Mouse (Mus musculus) hindbrain, embryonic 16.5 days (tissue): Measurements from ENCODE around the gene Cox19. TPM values are rescaled to one million over a fixed set of nuclear protein-coding genes. Genes with fewer than 3 reads are reported as not detected.

ENCODE experiments used
- ATAC-seq: fragments of 200-750 bp; cut with Nextera tagmentation; 2 replicates; pipeline ENCODE4 v1.8.0; 2017; ENCODE audit warnings: moderate TSS enrichment, moderate library complexity
- H3K27ac ChIP-seq: fragments of 300-500 bp; sonication (generic); 2 replicates; pipeline ENCODE4 v1.5.1; 2014; ENCODE audit warnings: low read depth, mild to moderate bottlenecking, control low read depth, low read length, moderate library complexity
- H3K27me3 ChIP-seq: fragments of 300-500 bp; sonication (generic); replicated peaks from 2 replicates; pipeline ENCODE4 v1.6.1; 2014; ENCODE audit warnings: low read length; ENCODE audit not compliant: control insufficient read depth, insufficient read depth
- H3K36me3 ChIP-seq: fragments of 300-500 bp; sonication (generic); 2 replicates; pipeline ENCODE4 v1.6.1; 2014; ENCODE audit warnings: mild to moderate bottlenecking, low read length, moderate library complexity, mixed read lengths; ENCODE audit not compliant: control insufficient read depth, insufficient read depth
- H3K4me1 ChIP-seq: fragments of 300-500 bp; sonication (generic); 2 replicates; pipeline ENCODE4 v1.6.1; 2014; ENCODE audit warnings: low read depth, low read length; ENCODE audit not compliant: control insufficient read depth, insufficient read depth
- H3K4me2 ChIP-seq: fragments of 300-500 bp; sonication (generic); 2 replicates; pipeline ENCODE4 v1.6.1; 2014; ENCODE audit warnings: mild to moderate bottlenecking, low read length, control low read depth, moderate library complexity
- H3K4me3 ChIP-seq: fragments of 300-500 bp; sonication (generic); 2 replicates; pipeline ENCODE4 v1.5.1; 2014; ENCODE audit warnings: mild to moderate bottlenecking, low read length, control low read depth, moderate library complexity
- H3K9ac ChIP-seq: fragments of 300-500 bp; sonication (generic); 2 replicates; pipeline ENCODE4 v1.6.1; 2014; ENCODE audit warnings: low read depth, mild to moderate bottlenecking, control low read depth, low read length, moderate library complexity
- H3K9me3 ChIP-seq: fragments of 300-500 bp; sonication (generic); 2 replicates; pipeline ENCODE4 v1.6.1; 2014; ENCODE audit warnings: mild to moderate bottlenecking, low read length, moderate library complexity; ENCODE audit not compliant: control insufficient read depth
- WGBS: fragments of 180-500 bp; shearing (Covaris S2); extraction: QIAGEN DNeasy Blood & Tissue Kit; methylation state at CpG from one replicate; pipeline ENCODE4 v1.1.7; 2014; 5-methylcytosine and 5-hydroxymethylcytosine counted together
- polyA plus RNA-seq: library from polyadenylated mRNA; unstranded; fragments of >200 nt; fragmentation: Nextera tagmentation; extraction: Ambion mirVana; gene quantifications from 2 replicates; pipeline ENCODE4 v1.2.1, GENCODE M21; 2015

Gene Cox19
- polyA plus RNA-seq, 1 experiment from 2014 or later = 95.1 TPM

DNA sequence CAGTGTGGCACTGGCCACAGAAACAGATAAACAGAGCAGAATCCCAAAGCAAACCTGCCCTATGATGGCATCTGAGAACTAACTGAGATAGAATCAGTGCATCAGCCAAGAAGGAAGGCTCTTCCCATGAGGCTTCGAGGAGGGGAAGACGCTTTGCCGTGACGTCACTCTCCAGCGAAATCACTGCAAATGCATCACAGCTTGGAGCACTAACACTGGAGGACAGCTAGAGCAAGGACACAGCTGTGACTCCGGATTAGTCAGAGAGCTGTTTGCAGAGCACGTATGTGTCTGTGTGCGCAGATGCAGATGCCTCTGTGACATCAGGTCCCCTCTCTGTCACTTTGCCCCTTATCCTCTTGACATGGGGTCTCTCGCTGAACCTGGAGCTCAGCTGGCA lies 39.4 kb downstream of the Cox19 start:
- ATAC-seq = no peak
- no peak overlapping the region for H3K4me3 ChIP-seq
- no peak overlapping the region for H3K9ac ChIP-seq
- H3K9me3 ChIP-seq = no peaks in the 10 kb centered on the region
- peaks cover under 1% of the 10 kb centered on the region for H3K36me3 ChIP-seq
- H3K4me1 ChIP-seq = no peaks in the 10 kb centered on the region
- H3K27ac ChIP-seq = no peak overlapping the region
- H3K4me2 ChIP-seq = no peak overlapping the region
- WGBS = 83% methylated on average over 9 of the region's 9 CpGs
- H3K27me3 ChIP-seq = no peaks in the 10 kb centered on the region

DNA sequence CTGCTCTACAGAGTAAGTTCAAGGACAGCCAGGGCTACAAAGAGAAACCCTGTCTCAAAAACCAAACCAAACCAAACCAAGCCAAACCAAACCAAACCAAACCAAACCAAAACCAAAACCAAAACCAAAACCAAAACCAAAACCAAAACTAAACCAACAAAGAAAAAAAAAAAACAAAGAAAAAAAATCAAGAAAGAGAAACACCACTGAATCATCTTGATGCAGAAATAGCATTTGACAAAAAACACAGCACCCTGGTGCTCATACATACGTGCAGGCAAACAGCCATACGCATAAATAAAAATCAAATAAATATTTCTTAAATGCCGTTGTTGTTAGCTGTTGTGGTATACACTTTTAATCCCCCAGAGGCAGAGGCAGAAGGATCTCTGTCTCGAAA lies 40.7 kb downstream of the Cox19 start:
- H3K9ac ChIP-seq = no peak overlapping the region
- H3K27me3 ChIP-seq = no peaks in the 10 kb centered on the region
- H3K27ac ChIP-seq = no peak overlapping the region
- H3K36me3 ChIP-seq = peaks cover 4% of the 10 kb centered on the region
- ATAC-seq = no peak
- H3K4me2 ChIP-seq = no peak overlapping the region
- no peaks in the 10 kb centered on the region for H3K4me1 ChIP-seq
- no peak overlapping the region for H3K4me3 ChIP-seq
- 93% methylated on average over 4 of the region's 4 CpGs for WGBS
- H3K9me3 ChIP-seq = no peaks in the 10 kb centered on the region

DNA sequence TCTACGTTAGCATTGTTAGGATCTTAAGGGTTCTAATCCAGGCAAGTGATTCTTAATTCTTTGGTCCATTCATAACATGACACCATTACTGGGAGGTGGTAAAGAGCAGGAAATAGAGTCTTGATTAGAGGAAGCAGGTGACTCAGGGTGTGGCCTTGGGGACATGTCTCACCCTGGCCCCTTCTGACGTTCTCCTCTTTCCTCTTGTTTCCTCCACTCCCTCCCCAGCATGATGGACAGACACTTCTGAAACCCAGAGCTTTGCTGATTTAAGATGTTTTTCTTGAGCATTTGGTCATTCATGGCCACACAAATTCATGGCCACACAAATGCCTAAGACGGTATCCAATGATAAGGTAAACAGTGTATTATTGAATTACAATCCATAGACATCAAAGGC lies 41.3 kb downstream of the Cox19 start:
- no peak for ATAC-seq
- 79% methylated on average over 3 of the region's 3 CpGs for WGBS
- Histone ChIP-seq H3K27me3 (no peaks in the 10 kb centered on the region), H3K9ac (no peak overlapping the region), H3K9me3 (no peaks in the 10 kb centered on the region), H3K4me3 (no peak overlapping the region), H3K4me1 (no peaks in the 10 kb centered on the region), H3K27ac (no peak overlapping the region), H3K4me2 (no peak overlapping the region), H3K36me3 (peaks cover 4% of the 10 kb centered on the region)

DNA sequence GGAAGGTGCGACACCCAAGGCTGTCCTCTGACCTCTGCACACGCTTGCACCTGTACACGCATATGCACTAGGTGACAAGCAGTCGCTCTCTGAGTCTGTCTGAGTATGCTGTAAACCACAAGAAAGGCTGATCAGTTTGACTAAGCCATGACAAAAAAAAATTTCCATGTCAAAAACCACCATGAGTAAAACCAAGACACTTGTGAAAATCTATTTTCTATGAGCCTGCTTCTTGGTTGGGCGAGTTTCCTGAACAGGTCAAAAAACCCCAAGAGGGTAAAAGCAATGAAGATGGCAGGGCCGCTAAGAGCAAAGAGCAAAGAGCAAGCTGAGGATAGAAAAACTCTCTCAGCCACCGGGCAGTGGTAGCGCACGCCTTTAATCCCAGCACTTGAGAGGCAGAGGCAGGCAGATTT lies 47.6 kb downstream of the Cox19 start:
- no peak for ATAC-seq
- Histone ChIP-seq H3K4me3 (no peak overlapping the region), H3K36me3 (peaks cover 6% of the 10 kb centered on the region), H3K4me1 (no peaks in the 10 kb centered on the region), H3K9ac (no peak overlapping the region), H3K4me2 (no peak overlapping the region), H3K27ac (no peak overlapping the region), H3K9me3 (no peaks in the 10 kb centered on the region), H3K27me3 (no peaks in the 10 kb centered on the region)
- 89% methylated on average over 9 of the region's 9 CpGs for WGBS

DNA sequence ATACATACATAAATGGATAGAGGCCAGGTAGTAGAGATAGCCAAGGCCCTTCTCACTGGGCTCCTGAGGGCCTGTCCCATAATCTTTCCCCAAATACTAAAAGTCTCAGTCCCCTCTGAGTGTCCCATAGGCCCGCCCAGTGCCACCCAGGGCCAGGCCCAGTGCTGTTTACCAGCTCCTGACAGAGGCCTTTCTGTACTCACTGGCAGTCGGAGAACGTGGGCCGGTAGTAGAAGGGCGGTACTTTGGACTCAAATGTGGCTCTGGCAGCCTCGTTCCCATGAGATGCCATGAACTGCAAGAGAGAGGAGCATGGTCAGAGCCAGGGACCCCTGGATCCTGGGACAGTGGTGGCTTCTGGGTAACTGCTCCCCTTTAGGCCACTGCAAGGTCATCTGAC lies 49.1 kb downstream of the Cox19 start:
- Histone ChIP-seq H3K9ac (no peak overlapping the region), H3K4me1 (no peaks in the 10 kb centered on the region), H3K27ac (no peak overlapping the region), H3K4me2 (no peak overlapping the region), H3K27me3 (no peaks in the 10 kb centered on the region), H3K9me3 (no peaks in the 10 kb centered on the region), H3K4me3 (no peak overlapping the region), H3K36me3 (peaks cover 6% of the 10 kb centered on the region)
- WGBS = 91% methylated on average over 6 of the region's 6 CpGs
- ATAC-seq = no peak

DNA sequence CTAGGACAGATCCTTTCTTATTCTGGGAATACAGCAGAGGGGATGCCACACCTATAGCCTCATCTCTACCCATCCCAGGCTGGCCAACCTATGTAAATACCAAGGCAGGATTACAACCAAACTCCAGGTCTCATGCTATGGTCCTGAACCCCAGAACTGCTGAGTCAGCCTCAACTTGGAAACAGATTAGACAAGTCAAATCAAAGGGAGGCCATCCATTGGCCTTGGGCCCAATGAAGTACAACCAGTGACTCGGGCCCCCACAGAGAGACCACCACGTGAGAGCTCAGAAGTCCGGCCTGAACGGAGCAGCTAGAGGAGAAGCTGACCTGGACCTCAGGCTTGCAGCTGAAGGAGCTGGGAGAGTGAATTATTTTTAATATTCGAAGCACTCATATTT lies 53.5 kb downstream of the Cox19 start:
- H3K27ac ChIP-seq = no peak overlapping the region
- no peak for ATAC-seq
- H3K4me1 ChIP-seq = no peaks in the 10 kb centered on the region
- 79% methylated on average over 5 of the region's 5 CpGs for WGBS
- no peak overlapping the region for H3K9ac ChIP-seq
- H3K4me3 ChIP-seq = no peak overlapping the region
- H3K4me2 ChIP-seq = no peak overlapping the region
- H3K27me3 ChIP-seq = no peaks in the 10 kb centered on the region
- peaks cover 6% of the 10 kb centered on the region; the same call in 1 of the 2 replicates for H3K36me3 ChIP-seq
- H3K9me3 ChIP-seq = no peaks in the 10 kb centered on the region

DNA sequence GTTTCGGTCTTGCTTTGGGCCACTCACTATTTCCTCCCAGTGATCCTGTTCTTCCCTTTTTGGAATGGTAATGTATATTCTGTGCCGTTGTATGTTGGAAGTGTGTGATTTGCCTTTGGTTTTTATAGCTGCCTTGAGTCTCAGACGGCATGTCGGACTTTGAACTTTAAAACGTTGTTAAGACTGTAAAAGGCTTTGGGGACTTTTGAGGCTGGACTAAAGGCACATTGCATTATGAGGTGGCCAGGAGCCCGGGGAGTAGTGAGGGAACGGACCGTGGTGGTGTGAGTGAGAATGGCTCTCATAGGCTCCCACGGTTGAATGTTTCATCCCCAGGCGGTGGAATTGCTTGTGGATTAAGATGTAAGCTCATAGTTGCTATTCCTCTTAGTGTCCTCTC lies 54.1 kb downstream of the Cox19 start:
- no peaks in the 10 kb centered on the region for H3K27me3 ChIP-seq
- no peak overlapping the region for H3K4me3 ChIP-seq
- no peaks in the 10 kb centered on the region for H3K4me1 ChIP-seq
- no peak overlapping the region for H3K9ac ChIP-seq
- no peaks in the 10 kb centered on the region for H3K9me3 ChIP-seq
- H3K27ac ChIP-seq = no peak overlapping the region
- peaks cover 6% of the 10 kb centered on the region; the same call in 1 of the 2 replicates for H3K36me3 ChIP-seq
- no peak overlapping the region for H3K4me2 ChIP-seq
- ATAC-seq = no peak
- 90% methylated on average over 10 of the region's 10 CpGs for WGBS

DNA sequence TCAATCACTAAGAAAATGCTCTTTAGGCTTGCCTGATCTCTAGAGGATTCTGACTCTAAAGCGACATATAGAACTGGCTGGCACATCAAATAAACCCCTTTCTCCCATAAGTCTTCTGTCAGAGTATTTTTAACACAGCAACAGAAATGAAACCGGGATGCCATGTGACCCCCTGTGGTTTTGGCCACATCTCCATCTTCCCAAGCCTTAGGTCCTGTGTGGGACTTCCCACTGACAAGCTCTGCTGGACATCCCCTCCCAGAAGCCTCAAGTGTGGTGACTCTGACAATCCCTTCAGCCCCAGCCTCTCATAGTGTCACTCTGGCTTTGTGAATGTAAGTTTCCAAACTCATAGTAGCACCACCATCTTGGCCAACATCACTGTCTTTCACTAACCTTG lies 57.1 kb downstream of the Cox19 start:
- WGBS = 84% methylated on average over 2 of the region's 2 CpGs
- ATAC-seq = no peak
- no peak overlapping the region for H3K27ac ChIP-seq
- H3K4me3 ChIP-seq = no peak overlapping the region
- H3K4me1 ChIP-seq = no peaks in the 10 kb centered on the region
- no peak overlapping the region for H3K4me2 ChIP-seq
- H3K9ac ChIP-seq = no peak overlapping the region
- peaks cover 8% of the 10 kb centered on the region for H3K36me3 ChIP-seq
- H3K27me3 ChIP-seq = no peaks in the 10 kb centered on the region
- H3K9me3 ChIP-seq = no peaks in the 10 kb centered on the region

DNA sequence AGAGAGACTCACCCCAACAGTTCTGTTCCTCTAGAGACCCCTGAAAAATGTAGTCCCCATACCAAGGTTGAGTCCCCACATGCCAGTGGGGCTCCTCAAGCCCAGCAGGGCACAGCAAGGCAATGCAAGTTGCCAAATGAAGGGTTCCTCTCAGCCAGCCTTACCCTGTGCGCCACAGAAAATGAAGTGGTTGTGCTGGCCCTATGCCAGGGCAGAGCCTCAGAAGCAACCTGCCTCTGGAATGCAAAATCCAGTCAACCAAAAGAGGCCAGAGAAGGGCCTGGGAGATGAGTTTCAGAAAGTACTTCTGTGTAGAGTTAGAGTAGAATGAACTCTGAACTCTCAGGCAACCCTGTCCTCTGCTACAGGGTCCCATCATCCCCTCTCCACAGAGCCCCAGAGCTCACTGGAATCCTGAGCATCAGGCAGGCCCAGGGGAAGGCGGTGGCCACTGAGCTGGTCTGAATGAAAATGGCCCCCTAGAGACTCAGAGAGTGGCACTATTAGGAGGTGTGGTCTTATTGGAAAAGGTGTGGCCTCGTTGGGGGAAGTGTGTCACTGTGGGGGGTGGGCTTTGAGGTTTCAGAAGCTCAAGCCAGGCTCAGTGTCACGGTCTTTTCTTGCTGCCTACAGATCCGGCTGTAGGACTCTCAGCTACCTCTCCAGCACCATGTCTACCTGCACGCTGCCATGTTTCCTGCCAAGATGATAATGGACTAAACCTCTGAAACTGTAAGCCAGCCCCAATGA lies 59.2 kb downstream of the Cox19 start:
- Histone ChIP-seq H3K4me2 (no peak overlapping the region), H3K4me3 (no peak overlapping the region), H3K27me3 (no peaks in the 10 kb centered on the region), H3K9me3 (no peaks in the 10 kb centered on the region), H3K27ac (no peak overlapping the region), H3K36me3 (peaks cover 8% of the 10 kb centered on the region), H3K9ac (no peak overlapping the region), H3K4me1 (no peaks in the 10 kb centered on the region)
- 67% methylated on average over 6 of the region's 6 CpGs for WGBS
- ATAC-seq = no peak
